Comparison of ENCODE assay signal across 9 mouse cellular contexts in the genomic region with DNA sequence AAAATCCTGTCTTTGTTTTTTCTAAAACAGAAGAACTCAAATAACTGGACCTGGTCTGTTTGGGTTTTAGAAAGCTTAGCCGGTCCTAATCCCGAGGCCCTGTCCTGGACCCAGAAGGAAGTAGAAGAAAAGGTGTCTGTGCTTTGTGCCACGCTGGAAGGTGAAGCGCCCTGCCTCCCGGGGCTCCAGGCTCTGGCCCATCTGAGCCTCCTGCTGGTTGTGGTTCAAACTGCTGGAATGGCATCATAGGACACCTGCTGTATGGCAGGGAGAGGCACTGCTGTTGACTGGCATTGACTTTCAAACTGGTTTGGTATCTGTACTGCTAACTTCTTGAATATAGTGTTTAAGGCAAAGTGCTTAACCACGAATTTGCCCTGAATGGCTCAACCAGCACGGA. TPM values are rescaled to one million over a fixed set of nuclear protein-coding genes. Genes with fewer than 3 reads are reported as not detected.
DNase-seq lines count a peak whose midpoint lies in the region; ATAC-seq and TF ChIP-seq lines count a peak whose summit lies in the region.
"Had no signal": no experiment of that assay in that cellular context is flagged by ENCODE, and none has a peak within 500 bp of the region (broad histone marks: within the 10 kb centered on the region; RNA-seq: fewer than 3 reads in every experiment).

No protein-coding gene starts in this region.

- TF ChIP-seq CTCF in liver, embryonic 14.5 days (IDR thresholded peaks at IDR 0.05; ENCODE audit: low read depth): peak; percentile 47

- no peaks in the 10 kb centered on the region for H3K27me3 ChIP-seq in heart, embryonic 12.5 days (replicated peaks)
- H3K27me3 ChIP-seq in liver, embryonic 14.5 days (ENCODE audit: control insufficient read depth, insufficient read depth, low read length): peaks cover 40% of the 10 kb centered on the region

- peaks cover 56% of the 10 kb centered on the region for H3K4me1 ChIP-seq in heart, embryonic 12.5 days (replicated peaks)
- no peaks in the 10 kb centered on the region; a peak in 1 of 4 replicates for H3K4me1 ChIP-seq in liver, embryonic 14.5 days (replicated peaks; ENCODE audit: control insufficient read depth in 2 of 2, insufficient read depth in 2 of 2, low read length in 1 of 2)

- peaks cover 3% of the 10 kb centered on the region; the same call in 1 of the 2 replicates for H3K36me3 ChIP-seq in heart, embryonic 12.5 days
- H3K36me3 ChIP-seq in liver, embryonic 14.5 days (replicated peaks; ENCODE audit: control insufficient read depth, insufficient read depth, low read depth): no peaks in the 10 kb centered on the region
- H3K36me3 ChIP-seq: limb, embryonic 12.5 days had no signal

- H3K4me3 ChIP-seq in heart, embryonic 12.5 days: no peak overlapping the region
- H3K4me3 ChIP-seq in liver, embryonic 14.5 days (ENCODE audit: insufficient read depth in 1 of 2, low read depth in 2 of 2, low read length in 2 of 2): no peak overlapping the region
- H3K4me3 ChIP-seq: limb, embryonic 12.5 days had no signal

- no peak overlapping the region for H3K9ac ChIP-seq in heart, embryonic 12.5 days
- H3K9ac ChIP-seq in liver, embryonic 14.5 days (replicated peaks): no peak overlapping the region
- H3K9ac ChIP-seq: limb, embryonic 12.5 days had no signal

- no peaks in the 10 kb centered on the region for H3K9me3 ChIP-seq in heart, embryonic 12.5 days (replicated peaks)
- no peaks in the 10 kb centered on the region for H3K9me3 ChIP-seq in liver, embryonic 14.5 days (ENCODE audit: control insufficient read depth, low read length)
- H3K9me3 ChIP-seq: limb, embryonic 12.5 days had no signal

- TF ChIP-seq EP300 in liver, embryonic 14.5 days (IDR thresholded peaks at IDR 0.05; ENCODE audit: low read depth): no peak

- H3K27ac ChIP-seq in heart, embryonic 12.5 days (ENCODE audit: poor library complexity, severe bottlenecking): no peak overlapping the region
- H3K27ac ChIP-seq in liver, embryonic 14.5 days: no peak overlapping the region
- H3K27ac ChIP-seq: limb, embryonic 12.5 days had no signal

- intact Hi-C loops in left cerebral cortex, postnatal 25 days (cut with DNase I): loop anchor here (5.0 kb wide), 1 partner anchor 51 kb away; no protein-coding TSS in a partner anchor
- intact Hi-C loops in gastrocnemius, postnatal 36 days (cut with DNase I): no loop called here

- no peak for ATAC-seq in heart, embryonic 12.5 days (ENCODE audit: insufficient number of reproducible peaks, low FRiP score)
- ATAC-seq in liver, embryonic 14.5 days (ENCODE audit: insufficient read depth): no peak

- 36% methylated on average over 7 of the region's 7 CpGs for WGBS in heart, embryonic 12.5 days
- WGBS in liver, embryonic 14.5 days (ENCODE audit: insufficient replicate concordance): 56% methylated on average over 7 of the region's 7 CpGs

- H3K4me2 ChIP-seq in heart, embryonic 12.5 days: peak overlapping the region; percentile 15; the same call in 1 of the 2 replicates
- no peak overlapping the region for H3K4me2 ChIP-seq in liver, embryonic 14.5 days (ENCODE audit: low read depth)
- H3K4me2 ChIP-seq: limb, embryonic 12.5 days had no signal

- peak; percentile 15 to 22 for DNase-seq in left cerebral cortex, adult 18-20 months (ENCODE audit: low spot score in 2 of 2)
- no peak for DNase-seq in left cerebral cortex, postnatal 25 days (ENCODE audit: low spot score in 2 of 2)
- DNase-seq in adrenal gland, postnatal 10 days: peak; percentile 77
- DNase-seq in liver, embryonic 14.5 days (ENCODE audit: low read depth in 3 of 3, low spot score in 3 of 3): no peak
- peak; percentile 58 for DNase-seq in thymus, postnatal 0 days (ENCODE audit: low spot score)
- DNase-seq in cerebellum, adult 9-10 months: no peak
- DNase-seq in gastrocnemius, postnatal 36 days: no peak

RNA-seq across cellular contexts. Expression of a gene that starts 3.4 kb away (rescaled TPM):
- 10 to 100 TPM; 92.7 to 94.7 TPM for total RNA-seq in left cerebral cortex, adult 18-20 months (2021)
- 10 to 100 TPM; 67.1 to 72.0 TPM for total RNA-seq in left cerebral cortex, postnatal 25 days (2021)
- total RNA-seq in adrenal gland, postnatal 10 days (2021): 10 to 100 TPM; 50.2 to 69.4 TPM
- polyA plus RNA-seq in heart, embryonic 12.5 days (2016; fragmentation: Nextera tagmentation; extraction: Ambion mirVana): 75.5 and 77.2 TPM in 2 replicates
- 0.57 and 0.93 TPM in 2 replicates for polyA plus RNA-seq in liver, embryonic 14.5 days (2012; rRNA removed)
- polyA plus RNA-seq in liver, embryonic 14.5 days (2014; fragmentation: Nextera tagmentation; extraction: Ambion mirVana): 1.3 and 1.7 TPM in 2 replicates
- 13.1 and 14.7 TPM in 2 replicates for polyA plus RNA-seq in thymus, postnatal 0 days (2015; fragmentation: Nextera tagmentation; extraction: Ambion mirVana)
- 1 to 10 TPM; 2.5 to 3.8 TPM for total RNA-seq in gastrocnemius, postnatal 36 days (2021)

Comparison
In these comparisons a context has a peak if more than half of its experiments do, and no peak if none do; other contexts are left out.
1. DNase-seq: peak in left cerebral cortex, adult 18-20 months (2 of 2), adrenal gland, postnatal 10 days (single experiment) and thymus, postnatal 0 days (single experiment); none in left cerebral cortex, postnatal 25 days (0 of 2), liver, embryonic 14.5 days (0 of 3), cerebellum, adult 9-10 months (single experiment) and gastrocnemius, postnatal 36 days (0 of 2).
2. RNA of a gene that starts 3.4 kb away (total RNA-seq): 92.7 to 94.7 TPM in left cerebral cortex, adult 18-20 months, 67.1 to 72.0 TPM in left cerebral cortex, postnatal 25 days and 50.2 to 69.4 TPM in adrenal gland, postnatal 10 days; 2.5 to 3.8 TPM in gastrocnemius, postnatal 36 days; every median in the first group is over 10 times any median in the second.